Mouse (Mus musculus): ENCODE measurements around the gene Gm49403. TPM values are rescaled to one million over a fixed set of nuclear protein-coding genes. Genes with fewer than 3 reads are reported as not detected.

The Gm49403 gene
- polyA plus RNA-seq, 1 experiment from 2014 or later, result not detected

GRCm38 (mm10) chr19:8844371-8845129, 39.2 kb upstream of the Gm49403 start:
- no peak overlapping the region for H3K9ac ChIP-seq (ENCODE audit: low read length)
- H3K36me3 ChIP-seq (ENCODE audit: control insufficient read depth, insufficient read depth, low read length), result peaks cover 67% of the 10 kb centered on the region
- H3K27me3 ChIP-seq (replicated peaks; ENCODE audit: control insufficient read depth, insufficient read depth, low read length), result no peaks in the 10 kb centered on the region
- H3K4me3 ChIP-seq (ENCODE audit: low read depth, low read length), result no peak overlapping the region
- DNase-seq (ENCODE audit: low spot score) (peak; percentile 89), ATAC-seq (no peak)
- no peaks in the 10 kb centered on the region for H3K9me3 ChIP-seq (replicated peaks; ENCODE audit: control insufficient read depth, low read length)
- H3K27ac ChIP-seq (ENCODE audit: low read depth, low read length), result no peak overlapping the region
- no peak overlapping the region for H3K4me2 ChIP-seq (ENCODE audit: low read length)
- WGBS, result 60% methylated on average over 5 of the region's 5 CpGs
- H3K4me1 ChIP-seq (ENCODE audit: control insufficient read depth, insufficient read depth, low read length), result peaks cover 11% of the 10 kb centered on the region

GRCm38 (mm10) chr19:8848356-8848755, 35.4 kb upstream of the Gm49403 start:
- no peaks in the 10 kb centered on the region for H3K4me1 ChIP-seq (ENCODE audit: control insufficient read depth, insufficient read depth, low read length)
- no peaks in the 10 kb centered on the region for H3K27me3 ChIP-seq (replicated peaks; ENCODE audit: control insufficient read depth, insufficient read depth, low read length)
- H3K27ac ChIP-seq (ENCODE audit: low read depth, low read length), result no peak overlapping the region
- no peaks in the 10 kb centered on the region for H3K9me3 ChIP-seq (replicated peaks; ENCODE audit: control insufficient read depth, low read length)
- H3K9ac ChIP-seq (ENCODE audit: low read length), result no peak overlapping the region
- no peak for DNase-seq (ENCODE audit: low spot score)
- WGBS, result 81% methylated on average over 5 of the region's 5 CpGs
- no peak for ATAC-seq
- no peak overlapping the region for H3K4me3 ChIP-seq (ENCODE audit: low read depth, low read length)
- peaks cover 52% of the 10 kb centered on the region for H3K36me3 ChIP-seq (ENCODE audit: control insufficient read depth, insufficient read depth, low read length)
- no peak overlapping the region for H3K4me2 ChIP-seq (ENCODE audit: low read length)

GRCm38 (mm10) chr19:8850402-8850901, 33.3 kb upstream of the Gm49403 start, which contains the start of gene Lrrn4cl:
Gene Lrrn4cl, plus strand, starts transcription at chr19:8850768.
- no peak within 1 kb of the TSS for H3K27ac ChIP-seq (ENCODE audit: low read depth, low read length)
- H3K4me3 ChIP-seq (ENCODE audit: low read depth, low read length), result no peak within 1 kb of the TSS
- H3K4me2 ChIP-seq (ENCODE audit: low read length), result no peak within 1 kb of the TSS
- H3K4me1 ChIP-seq (ENCODE audit: control insufficient read depth, insufficient read depth, low read length), result no peaks in the 10 kb centered on the region
- H3K9me3 ChIP-seq (replicated peaks; ENCODE audit: control insufficient read depth, low read length), result no peaks in the 10 kb centered on the region
- peaks cover 36% of the 10 kb centered on the region for H3K36me3 ChIP-seq (ENCODE audit: control insufficient read depth, insufficient read depth, low read length)
- 46% methylated on average over 7 of the region's 7 CpGs for WGBS
- DNase-seq (ENCODE audit: low spot score) (no peak), ATAC-seq (no peak)
- H3K27me3 ChIP-seq (replicated peaks; ENCODE audit: control insufficient read depth, insufficient read depth, low read length), result no peaks in the 10 kb centered on the region
- 0 out of 2 replicates have a peak within 1 kb of the TSS, but pooled peaks have one; percentile 17 for H3K9ac ChIP-seq (ENCODE audit: low read length)

- H3K4me3 ChIP-seq (ENCODE audit: low read depth, low read length), result no peak overlapping the region
- ATAC-seq, result no peak
- no peaks in the 10 kb centered on the region for H3K27me3 ChIP-seq (replicated peaks; ENCODE audit: control insufficient read depth, insufficient read depth, low read length)
- H3K36me3 ChIP-seq (ENCODE audit: control insufficient read depth, insufficient read depth, low read length), result peaks cover 24% of the 10 kb centered on the region
- no peak overlapping the region for H3K4me2 ChIP-seq (ENCODE audit: low read length)
- no peaks in the 10 kb centered on the region for H3K4me1 ChIP-seq (ENCODE audit: control insufficient read depth, insufficient read depth, low read length)
- no peak for DNase-seq (ENCODE audit: low spot score)
- H3K9me3 ChIP-seq (replicated peaks; ENCODE audit: control insufficient read depth, low read length), result no peaks in the 10 kb centered on the region
- H3K27ac ChIP-seq (ENCODE audit: low read depth, low read length), result no peak overlapping the region
- WGBS, result 58% methylated on average over 7 of the region's 7 CpGs
- no peak overlapping the region for H3K9ac ChIP-seq (ENCODE audit: low read length)
These were observed 32.1 kb upstream of the Gm49403 start for GRCm38 (mm10) chr19:8851639-8852038.

- H3K9ac ChIP-seq (ENCODE audit: low read length), result no peak overlapping the region
- no peak for ATAC-seq
- H3K27ac ChIP-seq (ENCODE audit: low read depth, low read length), result no peak overlapping the region
- no peak overlapping the region for H3K4me3 ChIP-seq (ENCODE audit: low read depth, low read length)
- DNase-seq (ENCODE audit: low spot score), result no peak
- H3K36me3 ChIP-seq (ENCODE audit: control insufficient read depth, insufficient read depth, low read length), result peaks cover 17% of the 10 kb centered on the region
- no peaks in the 10 kb centered on the region for H3K27me3 ChIP-seq (replicated peaks; ENCODE audit: control insufficient read depth, insufficient read depth, low read length)
- WGBS, result 68% methylated on average over 10 of the region's 10 CpGs
- H3K9me3 ChIP-seq (replicated peaks; ENCODE audit: control insufficient read depth, low read length), result no peaks in the 10 kb centered on the region
- H3K4me2 ChIP-seq (ENCODE audit: low read length), result no peak overlapping the region
- H3K4me1 ChIP-seq (ENCODE audit: control insufficient read depth, insufficient read depth, low read length), result no peaks in the 10 kb centered on the region
These were observed 31.3 kb upstream of the Gm49403 start for GRCm38 (mm10) chr19:8852236-8852928.

- ATAC-seq (no peak), DNase-seq (ENCODE audit: low spot score) (no peak)
- H3K4me2 ChIP-seq (ENCODE audit: low read length), result no peak overlapping the region
- H3K36me3 ChIP-seq (ENCODE audit: control insufficient read depth, insufficient read depth, low read length), result peaks cover 11% of the 10 kb centered on the region
- H3K4me3 ChIP-seq (ENCODE audit: low read depth, low read length), result no peak overlapping the region
- no peaks in the 10 kb centered on the region for H3K4me1 ChIP-seq (ENCODE audit: control insufficient read depth, insufficient read depth, low read length)
- WGBS, result 88% methylated on average over 3 of the region's 3 CpGs
- H3K9me3 ChIP-seq (replicated peaks; ENCODE audit: control insufficient read depth, low read length), result no peaks in the 10 kb centered on the region
- no peaks in the 10 kb centered on the region for H3K27me3 ChIP-seq (replicated peaks; ENCODE audit: control insufficient read depth, insufficient read depth, low read length)
- H3K9ac ChIP-seq (ENCODE audit: low read length), result no peak overlapping the region
- H3K27ac ChIP-seq (ENCODE audit: low read depth, low read length), result no peak overlapping the region
These were observed 30.6 kb upstream of the Gm49403 start for GRCm38 (mm10) chr19:8853117-8853516.

- ATAC-seq, result no peak
- H3K4me1 ChIP-seq (ENCODE audit: control insufficient read depth, insufficient read depth, low read length), result no peaks in the 10 kb centered on the region
- WGBS, result 59% methylated on average over 4 of the region's 4 CpGs
- no peaks in the 10 kb centered on the region for H3K27me3 ChIP-seq (replicated peaks; ENCODE audit: control insufficient read depth, insufficient read depth, low read length)
- no peak overlapping the region for H3K27ac ChIP-seq (ENCODE audit: low read depth, low read length)
- H3K9me3 ChIP-seq (replicated peaks; ENCODE audit: control insufficient read depth, low read length), result no peaks in the 10 kb centered on the region
- H3K4me2 ChIP-seq (ENCODE audit: low read length), result no peak overlapping the region
- H3K9ac ChIP-seq (ENCODE audit: low read length), result no peak overlapping the region
- no peak overlapping the region for H3K4me3 ChIP-seq (ENCODE audit: low read depth, low read length)
- peak; percentile 51 for DNase-seq (ENCODE audit: low spot score)
- H3K36me3 ChIP-seq (ENCODE audit: control insufficient read depth, insufficient read depth, low read length), result no peaks in the 10 kb centered on the region
These were observed 26.0 kb upstream of the Gm49403 start for GRCm38 (mm10) chr19:8857689-8858088.

GRCm38 (mm10) chr19:8859018-8859417, 24.7 kb upstream of the Gm49403 start:
- ATAC-seq, result no peak
- Histone ChIP-seq H3K4me1 (ENCODE audit: control insufficient read depth, insufficient read depth, low read length) (no peaks in the 10 kb centered on the region), H3K36me3 (ENCODE audit: control insufficient read depth, insufficient read depth, low read length) (no peaks in the 10 kb centered on the region), H3K27me3 (replicated peaks; ENCODE audit: control insufficient read depth, insufficient read depth, low read length) (no peaks in the 10 kb centered on the region), H3K9me3 (replicated peaks; ENCODE audit: control insufficient read depth, low read length) (no peaks in the 10 kb centered on the region), H3K4me2 (ENCODE audit: low read length) (no peak overlapping the region), H3K27ac (ENCODE audit: low read depth, low read length) (no peak overlapping the region), H3K4me3 (ENCODE audit: low read depth, low read length) (no peak overlapping the region), H3K9ac (ENCODE audit: low read length) (no peak overlapping the region)
- DNase-seq (ENCODE audit: low spot score), result peak; percentile 45
- WGBS, result 8% methylated on average over 1 of the region's 1 CpGs

- no peak overlapping the region for H3K27ac ChIP-seq (ENCODE audit: low read depth, low read length)
- ATAC-seq (no peak), DNase-seq (ENCODE audit: low spot score) (no peak)
- H3K4me2 ChIP-seq (ENCODE audit: low read length), result no peak overlapping the region
- H3K9ac ChIP-seq (ENCODE audit: low read length), result no peak overlapping the region
- no peaks in the 10 kb centered on the region for H3K4me1 ChIP-seq (ENCODE audit: control insufficient read depth, insufficient read depth, low read length)
- H3K4me3 ChIP-seq (ENCODE audit: low read depth, low read length), result no peak overlapping the region
- no peaks in the 10 kb centered on the region for H3K27me3 ChIP-seq (replicated peaks; ENCODE audit: control insufficient read depth, insufficient read depth, low read length)
- WGBS, result 86% methylated on average over 6 of the region's 6 CpGs
- no peaks in the 10 kb centered on the region for H3K9me3 ChIP-seq (replicated peaks; ENCODE audit: control insufficient read depth, low read length)
- no peaks in the 10 kb centered on the region for H3K36me3 ChIP-seq (ENCODE audit: control insufficient read depth, insufficient read depth, low read length)
These were observed 19.5 kb upstream of the Gm49403 start for GRCm38 (mm10) chr19:8864265-8864664.
